Mouse (Mus musculus) gonadal fat pad, adult 2 months (tissue): Measurements from ENCODE around the gene Scn8a. TPM values are rescaled to one million over a fixed set of nuclear protein-coding genes. Genes with fewer than 3 reads are reported as not detected.

ENCODE experiments used
- DNase-seq: peaks from one replicate; pipeline ENCODE4 v3.0.0-alpha.2; 2012; ENCODE audit warnings: low read depth
- polyA plus RNA-seq: library from polyadenylated mRNA; depleted of rRNA; stranded (reverse); fragments of >200 nt; gene quantifications from 2 replicates; pipeline ENCODE4 v1.2.3, GENCODE M21; 2012

Gene Scn8a
- polyA plus RNA-seq, 1 experiment: 1.6 TPM

GRCm38 (mm10) chr15:101070762-101071161, 201.1 kb downstream of the Scn8a start:
- peak; percentile 54 for DNase-seq

DNA sequence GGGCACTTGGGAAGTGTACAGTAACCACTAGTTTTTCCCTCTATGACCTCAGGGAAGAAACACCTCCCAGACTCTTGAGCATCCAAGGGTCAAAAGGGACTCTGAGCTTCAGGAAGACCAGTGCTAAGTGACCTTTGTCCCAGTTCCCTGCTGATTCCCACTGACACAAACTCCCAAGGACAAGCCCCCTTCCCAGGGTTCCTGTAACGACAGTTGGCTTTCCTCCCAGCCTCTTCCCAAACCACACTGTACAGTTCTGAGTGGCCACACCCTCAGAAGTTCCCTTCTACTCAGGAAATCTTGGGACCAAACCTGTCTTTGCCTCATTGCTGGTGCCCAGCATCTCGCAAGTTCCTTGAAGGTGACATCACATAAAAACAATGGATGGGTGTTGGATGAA, 203.1 kb downstream of the Scn8a start:
- no peak for DNase-seq

DNA sequence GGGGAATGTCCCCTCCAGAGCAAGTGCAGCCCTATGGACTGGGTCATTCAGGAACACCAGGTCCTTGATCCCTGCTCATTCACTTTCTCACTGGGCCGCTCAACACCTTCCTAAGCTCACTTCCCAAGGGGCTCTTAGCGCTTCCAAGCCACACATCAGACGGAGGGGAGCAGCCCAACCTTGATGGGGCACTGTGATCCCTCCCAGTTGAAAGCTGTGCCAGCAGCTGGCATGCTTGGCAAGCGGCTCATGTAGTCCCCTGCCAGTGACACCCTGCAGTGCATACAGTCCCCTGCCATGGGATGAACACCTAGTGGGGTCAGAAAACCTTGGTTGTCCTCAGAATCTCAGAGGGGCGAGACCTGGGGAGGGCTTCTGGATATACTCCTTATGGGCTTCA, 204.4 kb downstream of the Scn8a start:
- no peak for DNase-seq

- no peak for DNase-seq
Observed at GRCm38 (mm10) chr15:101075150-101075549, 205.5 kb downstream of the Scn8a start.

- DNase-seq: no peak
Observed at GRCm38 (mm10) chr15:101075656-101076055, 206.0 kb downstream of the Scn8a start.

DNA sequence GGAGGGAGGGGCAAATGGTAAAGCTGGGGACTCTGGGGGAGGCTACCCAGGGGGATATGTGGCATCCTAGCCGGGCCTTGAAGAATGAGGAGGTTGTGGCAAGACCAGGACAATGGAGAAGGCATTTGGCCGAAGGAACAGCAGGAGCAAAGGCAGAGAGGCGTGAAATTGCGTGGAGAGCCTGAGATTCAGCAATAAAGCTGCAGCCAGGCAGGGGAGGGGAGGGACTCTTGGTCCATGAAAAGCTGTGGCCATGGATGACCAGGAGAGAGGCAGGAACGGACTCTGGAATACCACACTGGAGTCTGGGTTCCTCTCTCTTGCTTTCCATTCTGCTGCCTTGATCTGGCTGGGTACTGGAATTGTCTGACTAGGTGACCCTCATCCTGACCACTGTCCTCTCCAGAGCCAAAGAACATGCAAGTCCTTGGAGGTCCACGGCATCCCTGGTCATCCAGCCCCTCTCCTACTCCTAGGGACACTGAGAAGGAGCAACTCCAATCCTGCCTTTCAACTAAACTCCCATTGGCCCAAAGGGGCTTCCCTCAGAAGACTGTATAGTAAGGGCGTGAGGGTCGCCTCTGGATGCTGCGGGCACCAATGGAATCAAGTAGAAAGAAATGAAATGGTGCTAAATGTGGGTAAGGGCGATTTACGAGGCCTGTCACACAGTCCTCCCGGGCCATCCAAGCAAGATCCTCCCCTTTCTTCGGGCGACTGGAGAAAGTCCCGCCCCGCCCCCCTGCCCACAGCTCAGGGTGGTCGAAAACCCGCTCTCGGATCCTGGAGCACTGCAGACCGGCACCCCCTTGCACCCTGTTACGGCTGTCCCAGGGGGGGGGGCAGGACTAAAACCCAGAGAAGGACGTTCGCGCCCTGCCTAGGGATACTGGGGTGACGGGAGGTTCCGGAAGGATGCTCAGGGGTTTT, 206.7 kb downstream of the Scn8a start:
- no peak for DNase-seq

- no peak for DNase-seq
Observed at GRCm38 (mm10) chr15:101077001-101077812, 207.5 kb downstream of the Scn8a start.

- no peak for DNase-seq
Observed at GRCm38 (mm10) chr15:101077813-101078730, 208.4 kb downstream of the Scn8a start, which contains the start of gene Fignl2. Gene Fignl2, minus strand, starts transcription at chr15:101078567.

DNA sequence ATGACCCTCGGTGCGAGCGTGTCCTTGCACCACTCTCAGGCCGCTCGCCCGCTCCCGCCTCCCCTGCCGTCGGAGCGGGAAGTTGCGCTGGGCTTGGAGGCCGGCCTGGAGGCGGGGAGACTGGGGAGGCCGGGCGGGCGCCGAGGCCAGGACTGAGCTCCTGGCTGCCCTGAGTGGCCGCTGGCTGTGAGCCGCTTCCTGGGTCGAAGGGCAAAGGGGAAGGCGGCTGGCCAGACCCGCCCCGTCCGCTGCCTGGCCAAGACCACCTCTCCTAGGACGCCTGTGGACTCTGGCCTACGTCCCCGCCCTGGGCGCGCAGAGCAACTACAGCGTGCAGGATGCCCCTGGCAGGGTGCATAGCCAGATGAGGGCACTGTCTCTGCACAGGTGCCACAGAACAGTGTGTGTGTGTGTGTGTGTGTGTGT, 209.1 kb downstream of the Scn8a start:
- DNase-seq: no peak

- no peak for DNase-seq
Observed at GRCm38 (mm10) chr15:101080031-101080520, 210.4 kb downstream of the Scn8a start.

- no peak for DNase-seq
Observed at GRCm38 (mm10) chr15:101081035-101081548, 211.4 kb downstream of the Scn8a start.

GRCm38 (mm10) chr15:101082236-101082635, 212.6 kb downstream of the Scn8a start:
- DNase-seq: no peak

DNA sequence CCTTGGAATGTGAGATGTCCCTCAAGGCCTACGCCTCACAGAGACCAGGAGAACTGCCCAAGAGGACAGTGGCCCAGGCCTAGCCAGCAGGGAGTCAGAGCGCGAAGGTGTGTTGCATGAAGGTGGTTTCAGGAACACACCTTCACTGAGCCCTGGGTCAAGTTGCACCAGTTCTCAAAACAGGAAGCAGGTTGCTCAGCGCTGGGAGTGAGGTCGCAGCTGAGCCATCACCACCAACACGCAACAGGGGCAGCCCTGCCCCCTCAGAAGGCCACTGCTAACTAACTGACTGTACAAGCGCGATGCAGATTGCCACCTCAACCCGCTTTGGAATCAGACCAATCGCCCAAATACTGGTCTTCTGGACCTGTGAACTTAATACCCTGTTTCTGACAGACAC, 214.8 kb downstream of the Scn8a start:
- DNase-seq: no peak

DNA sequence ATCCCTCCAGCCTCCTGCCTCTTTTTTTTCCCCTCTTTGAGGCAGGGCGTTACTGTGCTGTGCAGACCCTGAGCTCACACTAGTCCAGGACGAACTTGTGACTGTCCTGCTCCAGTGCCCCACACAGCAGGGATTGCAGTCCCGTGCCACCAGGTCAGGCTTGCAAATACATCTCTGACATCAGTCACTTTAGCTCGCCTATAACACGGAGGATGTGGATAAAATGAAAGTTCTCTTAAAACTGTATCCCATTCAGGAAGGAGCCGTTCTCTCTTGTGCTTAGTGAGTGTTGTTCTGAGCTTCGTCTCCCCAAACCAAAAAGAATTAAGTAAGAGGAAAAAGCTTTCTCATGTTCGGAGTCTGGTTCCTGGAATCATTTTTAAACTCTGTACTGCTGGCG, 216.8 kb downstream of the Scn8a start:
- DNase-seq: no peak

- DNase-seq: peak; percentile 84
Observed at GRCm38 (mm10) chr15:101086956-101087355, 217.3 kb downstream of the Scn8a start.

GRCm38 (mm10) chr15:101088291-101088690, 218.6 kb downstream of the Scn8a start:
- no peak for DNase-seq

DNA sequence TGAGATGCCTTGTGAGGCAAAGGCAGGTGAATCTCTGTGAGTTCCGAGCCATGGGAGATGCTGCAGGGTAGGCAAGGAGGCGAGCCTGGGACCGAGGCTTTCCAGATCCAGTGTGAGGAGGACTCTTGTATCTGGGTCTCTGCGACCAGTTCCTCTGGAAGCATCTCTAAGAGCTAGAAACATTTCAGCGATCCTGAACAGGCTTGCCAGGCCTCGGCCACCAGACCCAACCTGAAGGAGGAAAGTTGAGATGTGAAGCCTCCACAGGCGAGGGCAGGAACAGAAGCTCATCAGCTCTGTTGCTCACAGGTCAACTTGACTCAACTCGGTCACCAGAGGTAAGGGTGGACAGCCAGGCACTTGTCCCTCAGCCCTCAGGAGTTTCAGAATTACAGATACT, 221.9 kb downstream of the Scn8a start:
- DNase-seq: no peak

GRCm38 (mm10) chr15:101092121-101092828, 222.6 kb downstream of the Scn8a start:
- DNase-seq: no peak

DNA sequence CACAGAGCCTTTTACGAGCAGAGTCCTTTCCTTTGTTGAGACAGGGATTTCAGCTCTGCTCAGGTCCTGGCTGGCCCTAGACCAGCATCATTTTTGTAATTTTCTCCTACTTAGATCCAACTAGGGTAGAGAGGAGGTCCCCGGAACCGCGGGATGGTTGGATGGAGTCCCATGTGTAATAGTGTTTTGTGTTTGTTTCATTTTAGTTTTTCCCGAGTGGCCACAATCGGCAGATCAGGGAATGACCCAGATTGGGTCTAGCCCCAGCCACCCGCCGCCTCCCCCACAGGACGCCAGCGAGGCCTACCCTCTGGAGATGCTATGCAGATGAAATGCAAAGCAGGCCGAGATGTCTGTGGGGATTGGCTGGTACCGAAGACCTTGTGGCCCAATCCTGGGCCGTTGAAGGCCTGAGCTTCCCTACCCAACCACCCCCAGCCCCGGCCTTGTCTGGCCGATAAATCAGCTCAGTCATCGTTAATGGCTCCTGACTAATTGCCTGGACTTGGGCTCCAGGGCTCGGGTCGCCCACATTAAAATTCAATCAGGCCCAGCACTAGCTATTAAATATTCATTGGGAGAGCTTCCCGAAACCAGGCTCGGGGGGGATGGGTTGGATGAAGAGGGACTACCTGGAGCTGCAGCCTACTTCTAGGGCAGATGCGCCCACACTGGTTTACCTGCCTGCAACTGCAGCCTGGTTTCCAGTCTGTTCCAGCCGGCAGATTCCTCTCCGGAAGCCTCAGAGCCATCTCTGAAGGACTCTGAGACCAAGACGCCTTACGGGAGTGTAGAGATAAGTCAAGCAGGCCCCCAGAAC, 223.4 kb downstream of the Scn8a start:
- DNase-seq: no peak

- no peak for DNase-seq
Observed at GRCm38 (mm10) chr15:101093988-101094387, 224.3 kb downstream of the Scn8a start.
